Comparison of ENCODE assay signal across 8 mouse cellular contexts in genomic region chr2:61593030-61593811, GRCm38 (mm10). TPM values are rescaled to one million over a fixed set of nuclear protein-coding genes. Genes with fewer than 3 reads are reported as not detected.
DNase-seq lines count a peak whose midpoint lies in the region; ATAC-seq and TF ChIP-seq lines count a peak whose summit lies in the region.

No protein-coding gene starts in this region.

- peak; percentile 75 for TF ChIP-seq POLR2A in olfactory bulb, adult 2 months (IDR thresholded peaks at IDR 0.05; ENCODE audit: insufficient read depth, low read depth, low read length)
- TF ChIP-seq POLR2A in thymus, adult 2 months (IDR thresholded peaks at IDR 0.05; ENCODE audit: control insufficient read depth, extremely low read depth, insufficient read depth, low read length, poor library complexity) = peak; percentile 91

- under 1% methylated on average over 62 of the region's 62 CpGs for WGBS in forebrain, embryonic 15.5 days
- WGBS in lung, embryonic 14.5 days = under 1% methylated on average over 62 of the region's 62 CpGs
- under 1% methylated on average over 62 of the region's 62 CpGs for WGBS in olfactory bulb, adult 2 months
- WGBS in thymus, adult 2 months = under 1% methylated on average over 62 of the region's 62 CpGs

- no peak for TF ChIP-seq CTCF in layer of hippocampus, adult 2 months (conservative IDR thresholded peaks at IDR 0.05)
- no peak for TF ChIP-seq CTCF in lung, embryonic 14.5 days (IDR thresholded peaks at IDR 0.05; ENCODE audit: low read depth)
- TF ChIP-seq CTCF in olfactory bulb, adult 2 months (IDR thresholded peaks at IDR 0.05; ENCODE audit: insufficient read depth, low read depth, low read length) = no peak
- TF ChIP-seq CTCF in thymus, adult 2 months (IDR thresholded peaks at IDR 0.05; ENCODE audit: borderline replicate concordance, control insufficient read depth, extremely low read depth, insufficient read depth, low read length, poor library complexity) = no peak

- H3K4me3 ChIP-seq in forebrain, embryonic 15.5 days = peak overlapping the region; percentile 66
- H3K4me3 ChIP-seq in layer of hippocampus, adult 2 months = peak overlapping the region; percentile 85
- peak overlapping the region; percentile 90 for H3K4me3 ChIP-seq in lung, embryonic 14.5 days (ENCODE audit: low read depth, low read length)
- peak overlapping the region; percentile 76 for H3K4me3 ChIP-seq in olfactory bulb, adult 2 months (ENCODE audit: insufficient read depth, low read depth, low read length)
- peak overlapping the region; percentile 99 for H3K4me3 ChIP-seq in thymus, adult 2 months (ENCODE audit: control insufficient read depth, insufficient read depth, low read length)

- peak overlapping the region; percentile 70 for H3K27ac ChIP-seq in forebrain, embryonic 15.5 days (replicated peaks)
- H3K27ac ChIP-seq in layer of hippocampus, adult 2 months = peak overlapping the region; percentile 93
- peak overlapping the region; percentile 95 for H3K27ac ChIP-seq in lung, embryonic 14.5 days (ENCODE audit: low read depth)
- no peak overlapping the region for H3K27ac ChIP-seq in olfactory bulb, adult 2 months (ENCODE audit: insufficient read depth, low read depth, low read length)
- peak overlapping the region; percentile 55 for H3K27ac ChIP-seq in thymus, adult 2 months (ENCODE audit: control insufficient read depth, insufficient read depth, low read length)

- ATAC-seq in forebrain, embryonic 15.5 days (replicated peaks) = peak; percentile 96
- peak; percentile 97 for ATAC-seq in lung, embryonic 14.5 days (ENCODE audit: insufficient read depth)

- peak overlapping the region; percentile 66 for H3K9ac ChIP-seq in forebrain, embryonic 15.5 days (replicated peaks)
- peak overlapping the region; percentile 93 for H3K9ac ChIP-seq in lung, embryonic 14.5 days

- intact Hi-C loops in heart, postnatal 36 days (cut with DNase I) = loop anchor here (5.0 kb wide), 1 partner anchor 119 kb away; the partner anchor contains the start of gene Psmd14

- H3K36me3 ChIP-seq in forebrain, embryonic 15.5 days = no peaks in the 10 kb centered on the region
- H3K36me3 ChIP-seq in lung, embryonic 14.5 days (ENCODE audit: insufficient read depth) = no peaks in the 10 kb centered on the region
- H3K36me3 ChIP-seq in thymus, adult 2 months (ENCODE audit: control insufficient read depth, insufficient read depth, low read length) = no peaks in the 10 kb centered on the region

- H3K9me3 ChIP-seq in forebrain, embryonic 15.5 days = no peaks in the 10 kb centered on the region
- no peaks in the 10 kb centered on the region for H3K9me3 ChIP-seq in lung, embryonic 14.5 days (ENCODE audit: low read depth, low read length)

- peaks cover 13% of the 10 kb centered on the region for H3K4me1 ChIP-seq in forebrain, embryonic 15.5 days
- H3K4me1 ChIP-seq in lung, embryonic 14.5 days (ENCODE audit: insufficient read depth) = no peaks in the 10 kb centered on the region
- H3K4me1 ChIP-seq in olfactory bulb, adult 2 months (ENCODE audit: control insufficient read depth, insufficient read depth, low read length) = no peaks in the 10 kb centered on the region
- H3K4me1 ChIP-seq in thymus, adult 2 months (replicated peaks; ENCODE audit: control insufficient read depth, insufficient read depth, low read length) = 0 out of 2 replicates have a peak, but pooled peaks cover 2% of the 10 kb centered on the region

- H3K27me3 ChIP-seq in forebrain, embryonic 15.5 days = no peaks in the 10 kb centered on the region
- H3K27me3 ChIP-seq in lung, embryonic 14.5 days (ENCODE audit: insufficient read depth, low read length) = no peaks in the 10 kb centered on the region
- H3K27me3 ChIP-seq in thymus, adult 2 months (ENCODE audit: control insufficient read depth, insufficient read depth, low read length) = no peaks in the 10 kb centered on the region

- peak overlapping the region; percentile 78 for H3K4me2 ChIP-seq in forebrain, embryonic 15.5 days (replicated peaks)
- peak overlapping the region; percentile 78 for H3K4me2 ChIP-seq in lung, embryonic 14.5 days

- DNase-seq in ES-CJ7 (ENCODE audit: low read depth, low spot score) = peak; percentile 94
- peak; percentile 83 for DNase-seq in cerebellum, adult 11 months
- peak; percentile 87 to 93 for DNase-seq in heart, postnatal 36 days
- DNase-seq in layer of hippocampus, adult 2 months (ENCODE audit: low spot score in 2 of 2) = peak; percentile 80 to 83
- peak; percentile 95 for DNase-seq in lung, embryonic 14.5 days
- peak; percentile 97 for DNase-seq in thymus, adult 2 months

RNA-seq across cellular contexts. Expression of gene Tank, which starts 14.8 kb away (rescaled TPM):
- 28.9 and 29.9 TPM in 2 replicates for polyA plus RNA-seq in forebrain, embryonic 15.5 days (2015; fragmentation: Nextera tagmentation; extraction: Ambion mirVana)
- total RNA-seq in heart, postnatal 36 days (2021) = 10 to 100 TPM; 16.8 to 22.2 TPM
- 10 to 100 TPM; 24.7 to 32.7 TPM for total RNA-seq in layer of hippocampus, adult 2 months (2021)
- polyA plus RNA-seq in lung, embryonic 14.5 days (2014; fragmentation: Nextera tagmentation; extraction: Ambion mirVana) = 32.5 TPM in 2 replicates
- polyA plus RNA-seq in olfactory bulb, adult 2 months (2012; ENCODE audit: insufficient read depth, insufficient read length, low replicate concordance, missing spikeins) = not detected in 2 replicates
- polyA plus RNA-seq in thymus, adult 2 months (2012; rRNA removed) = 15.5 and 16.0 TPM in 2 replicates

Comparison
In these comparisons a context has a peak if more than half of its experiments do, and no peak if none do; other contexts are left out.
1. RNA of gene Tank, which starts 14.8 kb away (polyA plus RNA-seq): 32.5 TPM in lung, embryonic 14.5 days, 28.9 to 29.9 TPM in forebrain, embryonic 15.5 days and 15.5 to 16.0 TPM in thymus, adult 2 months; not detected in olfactory bulb, adult 2 months; every median in the first group is over 10 times any median in the second.
2. Peak in every context shown above with its lines, with median percentiles within 50 percentile points of each other: DNase-seq and H3K4me3 ChIP-seq.